34 mouse cellular contexts compared by ENCODE assay signal in the genomic region with DNA sequence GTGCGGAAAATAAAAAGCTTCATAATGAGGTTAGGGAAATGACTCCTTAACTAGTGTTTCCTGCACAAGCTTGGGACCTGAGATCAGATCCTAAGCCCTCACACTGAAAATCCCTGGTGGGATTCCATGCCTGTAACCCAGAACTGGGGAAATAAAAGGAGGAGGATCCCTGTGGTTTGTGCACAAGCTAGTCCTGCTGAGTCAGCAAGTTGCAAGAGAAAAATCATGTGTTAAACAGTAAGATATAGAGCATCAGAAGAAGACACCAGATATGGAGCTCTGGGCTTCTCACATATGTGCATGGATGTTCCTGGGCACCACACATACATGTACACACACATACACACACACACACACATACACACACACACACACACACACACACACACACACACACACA. TPM values are rescaled to one million over a fixed set of nuclear protein-coding genes. Genes with fewer than 3 reads are reported as not detected.
"Had no signal": no experiment of that assay in that cellular context is flagged by ENCODE, and none has a peak within 500 bp of the region (broad histone marks: within the 10 kb centered on the region; RNA-seq: fewer than 3 reads in every experiment).

No protein-coding gene starts in this region.

- H3K9ac ChIP-seq: heart, embryonic 12.5 days; heart, embryonic 13.5 days; heart, embryonic 15.5 days; hindbrain, embryonic 12.5 days; hindbrain, embryonic 13.5 days; hindbrain, embryonic 14.5 days; hindbrain, embryonic 15.5 days; intestine, embryonic 15.5 days; kidney, embryonic 15.5 days had no signal

- H3K4me2 ChIP-seq: heart, embryonic 11.5 days; heart, embryonic 12.5 days; heart, embryonic 13.5 days; heart, embryonic 15.5 days; hindbrain, embryonic 12.5 days; hindbrain, embryonic 13.5 days; hindbrain, embryonic 14.5 days; hindbrain, embryonic 15.5 days; intestine, embryonic 15.5 days; kidney, embryonic 15.5 days had no signal

- DNase-seq: heart, postnatal 10 days; heart, postnatal 14 days; heart, postnatal 4 days; kidney, adult 11 months; kidney, adult 18-20 months; kidney, adult 2 months; kidney, adult 8-10 months; kidney, postnatal 10 days; kidney, postnatal 14 days; kidney, postnatal 25 days; kidney, postnatal 36 days; kidney, postnatal 4 days; layer of hippocampus, adult 9-11 months; layer of hippocampus, postnatal 36 days had no signal

- H3K27me3 ChIP-seq: hindbrain, embryonic 15.5 days had no signal

- H3K27ac ChIP-seq: heart, embryonic 10.5 days; heart, embryonic 13.5 days; heart, embryonic 15.5 days; hindbrain, embryonic 10.5 days; hindbrain, embryonic 12.5 days; hindbrain, embryonic 13.5 days; hindbrain, embryonic 14.5 days; hindbrain, embryonic 15.5 days; hindbrain, postnatal 0 days; intestine, embryonic 15.5 days; kidney, embryonic 15.5 days; kidney, postnatal 0 days; layer of hippocampus, adult 2 months; left cerebral cortex, adult 2 months had no signal

- H3K9me3 ChIP-seq: heart, embryonic 10.5 days; heart, embryonic 12.5 days; heart, embryonic 13.5 days; heart, embryonic 15.5 days; hindbrain, embryonic 10.5 days; hindbrain, embryonic 12.5 days; hindbrain, embryonic 13.5 days; hindbrain, embryonic 15.5 days; intestine, embryonic 15.5 days; kidney, embryonic 15.5 days had no signal

- H3K4me3 ChIP-seq: heart, embryonic 10.5 days; heart, embryonic 12.5 days; heart, embryonic 13.5 days; heart, embryonic 15.5 days; hindbrain, embryonic 10.5 days; hindbrain, embryonic 12.5 days; hindbrain, embryonic 13.5 days; hindbrain, embryonic 15.5 days; intestine, embryonic 15.5 days; kidney, embryonic 15.5 days; layer of hippocampus, adult 2 months; left cerebral cortex, adult 2 months had no signal

- H3K36me3 ChIP-seq: heart, embryonic 10.5 days; heart, embryonic 12.5 days; heart, embryonic 13.5 days; heart, embryonic 15.5 days; hindbrain, embryonic 10.5 days; hindbrain, embryonic 12.5 days; hindbrain, embryonic 13.5 days; hindbrain, embryonic 15.5 days; intestine, embryonic 15.5 days; kidney, embryonic 15.5 days had no signal

RNA-seq across cellular contexts. Expression of a gene that starts 3.2 kb away (rescaled TPM):
- total RNA-seq: heart, postnatal 25 days; hematopoietic stem cell, adult 5-6 weeks had no signal
- polyA plus RNA-seq: heart, embryonic 12.5 days; heart, postnatal 0 days; inflammation-experienced regulatory T-cells, adult 6 months had no signal
